Mouse (Mus musculus) heart, postnatal 0 days (tissue): ENCODE measurements around the gene Cmah. TPM values are rescaled to one million over a fixed set of nuclear protein-coding genes. Genes with fewer than 3 reads are reported as not detected.

ENCODE experiments used
- ATAC-seq: fragments of 200-750 bp; cut with Nextera tagmentation; 2 replicates; pipeline ENCODE4 v1.8.0; 2017; ENCODE audit warnings: low read depth, moderate number of reproducible peaks, moderate library complexity; ENCODE audit not compliant: insufficient read depth
- DNase-seq: peaks from one replicate; pipeline ENCODE4 v3.0.0-alpha.2; 2016; ENCODE audit warnings: low spot score
- H3K27ac ChIP-seq: fragments of 300-500 bp; sonication (generic); 2 replicates; pipeline ENCODE4 v1.5.1; 2014; ENCODE audit warnings: low read depth, mild to moderate bottlenecking
- H3K27me3 ChIP-seq: fragments of 300-500 bp; sonication (generic); 2 replicates; pipeline ENCODE4 v1.6.1; 2014; ENCODE audit warnings: low read length, mixed read lengths; ENCODE audit not compliant: control insufficient read depth, insufficient read depth
- H3K36me3 ChIP-seq: fragments of 300-500 bp; sonication (generic); replicated peaks from 2 replicates; pipeline ENCODE4 v1.6.1; 2014; ENCODE audit warnings: low read length, mixed read lengths; ENCODE audit not compliant: control insufficient read depth, insufficient read depth
- H3K4me1 ChIP-seq: fragments of 300-500 bp; sonication (generic); 2 replicates; pipeline ENCODE4 v1.6.1; 2014; ENCODE audit warnings: antibody characterized with exemption; ENCODE audit not compliant: control insufficient read depth, insufficient read depth
- H3K4me2 ChIP-seq: fragments of 300-500 bp; sonication (generic); 2 replicates; pipeline ENCODE4 v1.6.1; 2014; ENCODE audit warnings: low read depth, mild to moderate bottlenecking, low read length, moderate library complexity
- H3K4me3 ChIP-seq: fragments of 300-500 bp; sonication (generic); 2 replicates; pipeline ENCODE4 v1.5.1; 2014; ENCODE audit warnings: low read depth, low read length
- H3K9ac ChIP-seq: fragments of 300-500 bp; sonication (generic); replicated peaks from 2 replicates; pipeline ENCODE4 v1.6.1; 2014; ENCODE audit warnings: low read depth, low read length, mixed read lengths
- H3K9me3 ChIP-seq: fragments of 300-500 bp; sonication (generic); replicated peaks from 2 replicates; pipeline ENCODE4 v1.6.1; 2016; ENCODE audit warnings: low read length; ENCODE audit not compliant: control insufficient read depth
- CTCF ChIP-seq: IDR thresholded peaks from 2 replicates; pipeline ENCODE4 v1.5.1; 2016; ENCODE audit warnings: antibody characterized with exemption, control low read depth, low read depth
- EP300 ChIP-seq: IDR thresholded peaks from 2 replicates; pipeline ENCODE4 v1.6.1; 2016; ENCODE audit warnings: antibody characterized with exemption, low read depth
- whole genome bisulfite sequencing: fragments of 180-500 bp; shearing (Covaris S2); extraction: QIAGEN DNeasy Blood & Tissue Kit; methylation state at CpG from one replicate; pipeline ENCODE4 v1.1.7; 2014; 5-methylcytosine and 5-hydroxymethylcytosine counted together
- polyA plus RNA-seq: library from polyadenylated mRNA; unstranded; fragments of >200 nt; fragmentation: Nextera tagmentation; extraction: Ambion mirVana; gene quantifications from 2 replicates; pipeline ENCODE4 v1.2.1, GENCODE M21; 2015
- total RNA-seq: library from RNA; depleted of rRNA; stranded (reverse); fragments of >200 nt; gene quantifications from 2 replicates; pipeline ENCODE4 v1.2.3, GENCODE M21; 2014; ENCODE audit warnings: low replicate concordance

Cmah gene
- total and polyA plus RNA-seq, 2 experiments from 2014 or later: 0.15 TPM; not detected in 1

GRCm38 (mm10) chr13:24443763-24444347 lies 116.7 kb downstream of the Cmah start:
- Histone ChIP-seq H3K9me3 (no peaks in the 10 kb centered on the region), H3K27ac (no peak overlapping the region), H3K36me3 (no peaks in the 10 kb centered on the region), H3K4me3 (no peak overlapping the region), H3K9ac (no peak overlapping the region), H3K4me1 (0 out of 2 replicates have a peak, but pooled peaks cover 4% of the 10 kb centered on the region), H3K27me3 (no peaks in the 10 kb centered on the region), H3K4me2 (no peak overlapping the region)
- TF ChIP-seq CTCF: no peak
- no peak for TF ChIP-seq EP300
- DNase-seq (no peak), ATAC-seq (no peak)
- WGBS: 69% methylated on average over 4 of the region's 4 CpGs

- Histone ChIP-seq H3K4me1 (0 out of 2 replicates have a peak, but pooled peaks cover 4% of the 10 kb centered on the region), H3K9ac (no peak overlapping the region), H3K4me2 (no peak overlapping the region), H3K9me3 (no peaks in the 10 kb centered on the region), H3K27me3 (no peaks in the 10 kb centered on the region), H3K4me3 (no peak overlapping the region), H3K36me3 (no peaks in the 10 kb centered on the region), H3K27ac (no peak overlapping the region)
- no peak for TF ChIP-seq CTCF
- TF ChIP-seq EP300: no peak
- no peak for ATAC-seq
- WGBS: 62% methylated on average over 4 of the region's 4 CpGs
- no peak for DNase-seq
Observed at GRCm38 (mm10) chr13:24444709-24445108, 117.5 kb downstream of the Cmah start.

GRCm38 (mm10) chr13:24445166-24445565 lies 118.0 kb downstream of the Cmah start:
- Histone ChIP-seq H3K36me3 (no peaks in the 10 kb centered on the region), H3K9ac (no peak overlapping the region), H3K4me3 (no peak overlapping the region), H3K4me1 (0 out of 2 replicates have a peak, but pooled peaks cover 4% of the 10 kb centered on the region), H3K9me3 (no peaks in the 10 kb centered on the region), H3K27me3 (no peaks in the 10 kb centered on the region), H3K4me2 (no peak overlapping the region), H3K27ac (no peak overlapping the region)
- no peak for TF ChIP-seq EP300
- ATAC-seq: no peak
- 78% methylated on average over 3 of the region's 3 CpGs for WGBS
- DNase-seq: no peak

- no peaks in the 10 kb centered on the region for H3K36me3 ChIP-seq
- no peak overlapping the region for H3K4me3 ChIP-seq
- no peak overlapping the region for H3K4me2 ChIP-seq
- DNase-seq (no peak), ATAC-seq (no peak)
- 70% methylated on average over 4 of the region's 4 CpGs for WGBS
- no peak for TF ChIP-seq CTCF
- no peak for TF ChIP-seq EP300
- H3K27me3 ChIP-seq: no peaks in the 10 kb centered on the region
- H3K4me1 ChIP-seq: 0 out of 2 replicates have a peak, but pooled peaks cover 4% of the 10 kb centered on the region
- H3K9ac ChIP-seq: no peak overlapping the region
- no peaks in the 10 kb centered on the region for H3K9me3 ChIP-seq
- H3K27ac ChIP-seq: no peak overlapping the region
Observed at GRCm38 (mm10) chr13:24446081-24446480, 118.9 kb downstream of the Cmah start.

GRCm38 (mm10) chr13:24447043-24447442 lies 119.8 kb downstream of the Cmah start:
- ATAC-seq (no peak), DNase-seq (no peak)
- no peaks in the 10 kb centered on the region for H3K36me3 ChIP-seq
- no peak overlapping the region for H3K4me3 ChIP-seq
- 0 out of 2 replicates have a peak, but pooled peaks cover 4% of the 10 kb centered on the region for H3K4me1 ChIP-seq
- WGBS: 57% methylated on average over 5 of the region's 5 CpGs
- no peak overlapping the region for H3K9ac ChIP-seq
- H3K27ac ChIP-seq: no peak overlapping the region
- TF ChIP-seq EP300 (no peak), CTCF (no peak)
- H3K4me2 ChIP-seq: no peak overlapping the region
- no peaks in the 10 kb centered on the region for H3K27me3 ChIP-seq
- H3K9me3 ChIP-seq: no peaks in the 10 kb centered on the region

GRCm38 (mm10) chr13:24448578-24448977 lies 121.4 kb downstream of the Cmah start:
- H3K36me3 ChIP-seq: no peaks in the 10 kb centered on the region
- WGBS: 69% methylated on average over 6 of the region's 6 CpGs
- ATAC-seq (no peak), DNase-seq (no peak)
- no peak overlapping the region for H3K27ac ChIP-seq
- no peaks in the 10 kb centered on the region for H3K27me3 ChIP-seq
- TF ChIP-seq CTCF (no peak), EP300 (no peak)
- H3K4me3 ChIP-seq: no peak overlapping the region
- 0 out of 2 replicates have a peak, but pooled peaks cover 4% of the 10 kb centered on the region for H3K4me1 ChIP-seq
- no peak overlapping the region for H3K9ac ChIP-seq
- no peak overlapping the region for H3K4me2 ChIP-seq
- no peaks in the 10 kb centered on the region for H3K9me3 ChIP-seq
